Mouse (Mus musculus) embryonic facial prominence, embryonic 14.5 days (tissue): ENCODE results near the gene Sowaha. TPM values are rescaled to one million over a fixed set of nuclear protein-coding genes. Genes with fewer than 3 reads are reported as not detected.

Experiments
- ATAC-seq: fragments of 200-750 bp; cut with Nextera tagmentation; 2 replicates; pipeline ENCODE4 v1.8.0; 2017; ENCODE audit warnings: low read depth, moderate number of reproducible peaks, moderate TSS enrichment
- DNase-seq: peaks from one replicate; pipeline ENCODE4 v3.0.0-alpha.2; 2015; ENCODE audit warnings: low spot score
- H3K27ac ChIP-seq: fragments of 300-500 bp; sonication (generic); replicated peaks from 2 replicates; pipeline ENCODE4 v1.5.1; 2014; ENCODE audit warnings: low read depth, mild to moderate bottlenecking, low read length, moderate library complexity
- H3K27me3 ChIP-seq: fragments of 300-500 bp; sonication (generic); replicated peaks from 2 replicates; pipeline ENCODE4 v1.6.1; 2014; ENCODE audit warnings: low read length; ENCODE audit not compliant: control insufficient read depth, insufficient read depth
- H3K36me3 ChIP-seq: fragments of 300-500 bp; sonication (generic); 2 replicates; pipeline ENCODE4 v1.6.1; 2014; ENCODE audit warnings: low read length, mixed read lengths; ENCODE audit not compliant: control insufficient read depth, insufficient read depth
- H3K4me1 ChIP-seq: fragments of 300-500 bp; sonication (generic); 2 replicates; pipeline ENCODE4 v1.6.1; 2014; ENCODE audit warnings: antibody characterized with exemption, low read length; ENCODE audit not compliant: control insufficient read depth, insufficient read depth
- H3K4me2 ChIP-seq: fragments of 300-500 bp; sonication (generic); 2 replicates; pipeline ENCODE4 v1.6.1; 2014; ENCODE audit warnings: low read depth, mild to moderate bottlenecking, low read length, moderate library complexity, mixed read lengths
- H3K4me3 ChIP-seq: fragments of 300-500 bp; sonication (generic); 2 replicates; pipeline ENCODE4 v1.5.1; 2014; ENCODE audit warnings: low read depth, mild to moderate bottlenecking, low read length
- H3K9ac ChIP-seq: fragments of 300-500 bp; sonication (generic); 2 replicates; pipeline ENCODE4 v1.6.1; 2014; ENCODE audit warnings: low read depth, mild to moderate bottlenecking, low read length, moderate library complexity, mixed read lengths
- H3K9me3 ChIP-seq: fragments of 300-500 bp; sonication (generic); 2 replicates; pipeline ENCODE4 v1.6.1; 2016; ENCODE audit warnings: low read length; ENCODE audit not compliant: control insufficient read depth
- WGBS: fragments of 180-500 bp; shearing (Covaris S2); extraction: QIAGEN DNeasy Blood & Tissue Kit; methylation state at CpG from one replicate; pipeline ENCODE4 v1.1.7; 2014; 5-methylcytosine and 5-hydroxymethylcytosine counted together
- polyA plus RNA-seq: library from polyadenylated mRNA; unstranded; fragments of >200 nt; fragmentation: Nextera tagmentation; extraction: Ambion mirVana; gene quantifications from 2 replicates; pipeline ENCODE4 v1.2.1, GENCODE M21; 2014

Sowaha gene
- polyA plus RNA-seq: 1.00 and 1.0 TPM in 2 replicates

DNA sequence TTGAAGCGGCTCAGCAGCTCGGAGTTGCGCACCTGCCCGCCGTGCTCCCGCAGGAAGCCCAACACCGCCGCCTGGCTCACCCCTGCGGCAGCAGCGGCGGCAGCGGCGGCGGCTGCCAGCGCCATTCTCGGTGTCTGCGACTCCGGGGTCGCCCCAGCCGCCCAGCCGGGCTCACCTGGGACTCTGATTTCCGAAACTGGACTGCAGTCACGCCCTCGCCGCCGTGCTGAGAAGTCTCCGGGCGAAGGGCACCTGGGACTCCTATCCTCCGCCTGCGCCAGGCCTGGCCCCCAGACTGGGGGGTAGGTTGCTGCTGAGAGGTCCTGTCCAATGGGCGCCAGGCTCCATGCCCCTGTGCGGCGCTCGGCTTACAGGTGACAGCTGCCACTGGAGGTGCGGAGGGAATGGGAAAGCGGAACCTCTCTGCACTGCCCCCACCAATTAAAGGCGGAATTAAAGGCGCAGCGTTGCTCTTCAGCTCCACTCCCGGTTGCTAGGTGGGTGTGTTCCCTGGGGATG, at the start of gene Sowaha, which contains the start of gene Gm9945:
Gene Sowaha, minus strand, starts transcription at position 492 of the 519 bp plus-strand sequence.
Gene Gm9945, plus strand, starts transcription at position 384 of the 519 bp plus-strand sequence.
- Histone ChIP-seq H3K4me2 (peak within 1 kb of the TSS; percentile 83), H3K9me3 (no peaks in the 10 kb centered on the region), H3K4me3 (peak within 1 kb of the TSS; percentile 47), H3K36me3 (no peaks in the 10 kb centered on the region), H3K27ac (no peak within 1 kb of the TSS), H3K4me1 (0 out of 2 replicates have a peak, but pooled peaks cover 11% of the 10 kb centered on the region), H3K27me3 (peaks cover 59% of the 10 kb centered on the region), H3K9ac (peak within 1 kb of the TSS; percentile 49)
- ATAC-seq (peak; percentile 89), DNase-seq (peak; percentile 59)
- 7% methylated on average over 21 of the region's 40 CpGs for WGBS

DNA sequence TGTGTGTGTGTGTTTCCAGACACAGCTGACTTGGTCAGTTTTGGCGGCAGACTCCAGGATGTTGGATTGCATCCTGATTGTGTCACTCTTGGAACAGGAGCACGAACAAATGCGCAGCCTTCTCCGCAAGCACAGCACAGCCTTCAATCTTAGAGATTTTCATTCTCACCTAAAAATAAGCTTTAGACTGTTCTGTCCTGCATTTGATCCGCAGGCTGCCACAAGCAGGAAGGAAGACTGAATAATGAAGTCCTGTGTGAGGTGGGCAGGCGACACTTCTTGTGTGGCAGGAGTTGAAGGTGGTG, 49.1 kb upstream of the Sowaha start:
- peak; percentile 67 for DNase-seq

DNA sequence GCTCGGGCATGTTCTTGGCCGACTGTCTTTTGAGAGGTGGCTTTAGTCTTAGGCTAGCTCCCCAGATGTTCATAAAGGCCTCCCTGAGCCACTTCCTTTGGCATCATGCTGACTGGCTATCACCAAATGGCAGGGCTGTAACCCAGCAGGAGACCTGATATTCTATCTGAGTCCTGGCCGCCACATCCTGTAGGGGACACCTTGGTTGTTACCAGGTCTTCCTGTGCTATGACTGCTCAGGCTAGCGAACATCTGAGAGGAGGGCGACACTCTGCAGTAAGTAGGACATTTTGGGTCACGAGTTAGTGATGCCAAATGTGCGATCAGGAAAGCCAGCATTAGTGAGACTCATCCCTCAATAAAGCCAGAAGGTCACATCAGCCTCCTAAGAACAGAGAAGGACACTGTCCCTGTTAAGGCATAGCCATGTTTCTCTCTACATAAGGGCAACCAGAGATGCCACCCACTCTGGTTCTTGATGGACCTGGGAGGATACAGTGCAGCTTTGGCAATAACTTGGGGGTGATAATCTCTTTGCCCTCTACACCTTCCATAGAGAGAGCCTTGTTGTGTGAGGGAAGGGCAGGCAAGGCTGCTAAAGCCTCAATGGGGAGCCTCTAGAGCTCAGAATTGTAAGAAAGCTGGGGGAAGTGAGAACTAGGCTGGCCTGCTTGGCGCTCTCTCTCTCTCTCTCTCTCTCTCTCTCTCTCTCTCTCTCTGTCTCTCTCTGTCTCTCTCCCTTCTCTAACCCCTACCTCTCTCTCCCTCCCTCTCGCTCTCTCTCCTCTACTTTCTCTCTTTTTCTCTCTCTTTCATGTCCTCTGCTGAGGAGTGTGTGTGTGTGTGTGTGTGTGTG, 48.6 kb upstream of the Sowaha start:
- H3K27ac ChIP-seq: no peak overlapping the region
- WGBS: 76% methylated on average over 9 of the region's 9 CpGs
- H3K4me1 ChIP-seq: peaks cover 15% of the 10 kb centered on the region

More for the DNA sequence above, 49.1 kb upstream of the Sowaha start:
- Histone ChIP-seq H3K4me3 (no peak overlapping the region), H3K27me3 (no peaks in the 10 kb centered on the region), H3K27ac (no peak overlapping the region), H3K9ac (no peak overlapping the region), H3K9me3 (no peaks in the 10 kb centered on the region), H3K4me1 (peaks cover 11% of the 10 kb centered on the region; the same call in 1 of the 2 replicates), H3K36me3 (peaks cover 14% of the 10 kb centered on the region), H3K4me2 (no peak overlapping the region)
- 54% methylated on average over 6 of the region's 6 CpGs for WGBS
- ATAC-seq: no peak; the same call in 1 of the 2 replicates

DNA sequence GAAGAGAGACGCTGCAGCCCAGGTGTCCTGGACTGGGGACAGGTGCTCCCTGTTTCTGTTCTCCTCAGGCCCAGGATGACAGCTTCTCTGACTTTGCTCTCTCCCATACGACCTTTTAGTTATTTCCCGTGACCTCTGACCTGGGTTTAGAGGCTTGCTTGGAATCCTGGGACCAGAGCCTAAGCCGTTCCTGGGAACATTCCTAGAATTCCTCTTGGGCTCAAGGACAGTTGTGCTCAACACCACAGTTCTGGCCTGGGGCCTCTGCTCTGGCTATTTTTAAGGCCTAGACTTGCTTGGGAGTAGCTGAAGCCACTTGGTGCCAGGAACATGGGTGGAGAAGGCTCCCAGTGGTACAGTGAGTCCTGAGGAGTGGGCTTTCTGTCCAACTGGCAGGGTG, 45.4 kb upstream of the Sowaha start:
- Histone ChIP-seq H3K9ac (no peak overlapping the region), H3K27ac (no peak overlapping the region), H3K27me3 (no peaks in the 10 kb centered on the region), H3K36me3 (no peaks in the 10 kb centered on the region), H3K4me3 (no peak overlapping the region), H3K4me2 (no peak overlapping the region), H3K4me1 (peaks cover 28% of the 10 kb centered on the region), H3K9me3 (no peaks in the 10 kb centered on the region)
- WGBS: 37% methylated on average over 4 of the region's 4 CpGs
- peak; percentile 21 for DNase-seq
- ATAC-seq: no peak

More for the DNA sequence above, 48.6 kb upstream of the Sowaha start:
- H3K4me2 ChIP-seq: no peak overlapping the region
- ATAC-seq (no peak), DNase-seq (no peak)
- no peaks in the 10 kb centered on the region for H3K9me3 ChIP-seq
- no peak overlapping the region for H3K4me3 ChIP-seq
- H3K36me3 ChIP-seq: peaks cover 9% of the 10 kb centered on the region
- H3K9ac ChIP-seq: no peak overlapping the region
- no peaks in the 10 kb centered on the region for H3K27me3 ChIP-seq

DNA sequence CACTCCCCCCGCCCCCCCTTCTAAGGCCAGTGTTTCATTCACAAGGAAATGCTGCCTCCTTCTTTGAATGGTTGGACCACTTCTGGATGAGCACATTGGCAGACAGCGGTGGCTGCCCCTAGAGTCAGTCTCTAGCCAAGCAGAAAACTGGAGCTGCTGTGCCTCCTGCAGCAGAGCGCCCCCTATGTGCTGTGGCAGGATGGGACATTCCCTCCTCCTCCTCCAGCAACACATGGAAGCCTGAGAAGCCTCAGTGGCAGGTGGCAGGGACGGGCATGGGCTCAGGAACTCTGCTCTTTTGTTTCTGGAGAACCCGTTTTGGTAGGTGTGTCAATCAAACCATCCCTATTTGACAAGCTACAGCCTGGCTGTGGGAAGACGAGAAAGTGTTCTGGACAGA, 44.8 kb upstream of the Sowaha start:
- Histone ChIP-seq H3K4me2 (no peak overlapping the region), H3K9me3 (no peaks in the 10 kb centered on the region), H3K27me3 (no peaks in the 10 kb centered on the region), H3K36me3 (no peaks in the 10 kb centered on the region), H3K4me3 (no peak overlapping the region), H3K9ac (no peak overlapping the region), H3K27ac (no peak overlapping the region), H3K4me1 (peaks cover 26% of the 10 kb centered on the region)
- ATAC-seq: no peak
- DNase-seq: no peak
- WGBS: 80% methylated on average over 6 of the region's 6 CpGs

DNA sequence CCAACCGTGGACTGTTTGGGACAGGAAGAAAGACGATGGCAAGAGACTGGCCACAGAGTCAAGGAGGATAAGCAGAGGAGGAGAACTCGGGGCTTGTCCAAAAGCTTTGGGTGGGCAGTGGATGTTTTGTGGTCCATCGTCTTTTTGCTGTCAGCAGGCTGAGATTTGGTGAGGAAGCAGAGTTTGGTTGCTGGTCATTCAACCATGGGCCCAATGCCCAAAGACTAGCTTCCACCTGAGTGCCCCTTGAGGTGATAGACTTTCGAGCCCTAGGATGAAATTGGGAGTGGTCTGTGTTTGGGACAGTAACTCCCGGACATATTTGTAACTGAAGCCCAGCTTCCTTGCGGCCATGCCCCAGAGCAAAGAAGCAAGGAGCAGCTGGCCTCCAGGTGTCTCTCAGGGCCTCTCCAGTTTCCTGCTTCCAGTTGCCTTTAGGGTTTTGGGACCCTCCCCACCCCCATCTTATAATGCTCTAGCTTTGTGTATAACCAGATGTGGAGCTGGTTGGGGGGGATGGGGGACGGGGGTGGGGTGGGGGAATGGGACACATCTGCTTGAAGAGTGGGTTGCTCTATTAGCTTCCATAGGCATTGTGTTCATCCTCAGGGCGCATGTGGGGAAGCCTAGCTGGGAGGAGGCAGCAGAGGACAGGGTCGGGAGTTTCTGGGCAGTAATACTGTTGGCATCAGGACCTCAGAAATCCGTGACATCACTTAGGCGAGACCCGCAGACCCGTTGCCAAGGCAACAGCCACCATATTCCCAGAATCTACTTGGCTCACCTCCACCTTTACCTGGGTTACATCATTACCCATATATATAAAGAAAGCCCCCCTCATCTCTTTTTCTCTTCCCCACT, 43.7 kb upstream of the Sowaha start:
- peaks cover 30% of the 10 kb centered on the region for H3K4me1 ChIP-seq
- 63% methylated on average over 13 of the region's 14 CpGs for WGBS

DNA sequence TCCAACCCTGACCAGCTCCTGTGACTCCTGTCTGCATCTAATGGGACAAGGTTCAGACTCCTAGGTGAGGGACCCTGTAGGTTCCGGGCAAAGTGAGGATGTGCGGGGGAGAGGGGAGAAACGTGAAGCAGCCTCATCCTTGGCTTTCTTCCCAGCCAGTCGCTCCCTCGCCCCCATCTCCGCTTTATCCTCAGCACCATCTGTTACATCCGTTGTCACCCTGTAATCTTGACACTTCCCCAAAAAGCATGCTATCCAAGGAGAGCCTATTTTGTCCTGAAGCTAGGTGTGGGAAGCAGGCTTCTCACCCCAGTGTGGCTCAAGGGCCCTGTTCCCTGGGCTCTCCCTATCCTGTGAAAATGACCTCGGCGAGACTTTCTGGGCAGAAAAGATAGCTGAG, 42.9 kb upstream of the Sowaha start:
- Histone ChIP-seq H3K4me1 (peaks cover 27% of the 10 kb centered on the region), H3K4me2 (no peak overlapping the region)
- WGBS: 52% methylated on average over 9 of the region's 9 CpGs

More for the DNA sequence above, 43.7 kb upstream of the Sowaha start:
- Histone ChIP-seq H3K27me3 (no peaks in the 10 kb centered on the region), H3K9me3 (no peaks in the 10 kb centered on the region), H3K4me2 (no peak overlapping the region), H3K27ac (no peak overlapping the region), H3K4me3 (no peak overlapping the region), H3K36me3 (no peaks in the 10 kb centered on the region), H3K9ac (no peak overlapping the region)
- DNase-seq (peak; percentile 43), ATAC-seq (no peak)

DNA sequence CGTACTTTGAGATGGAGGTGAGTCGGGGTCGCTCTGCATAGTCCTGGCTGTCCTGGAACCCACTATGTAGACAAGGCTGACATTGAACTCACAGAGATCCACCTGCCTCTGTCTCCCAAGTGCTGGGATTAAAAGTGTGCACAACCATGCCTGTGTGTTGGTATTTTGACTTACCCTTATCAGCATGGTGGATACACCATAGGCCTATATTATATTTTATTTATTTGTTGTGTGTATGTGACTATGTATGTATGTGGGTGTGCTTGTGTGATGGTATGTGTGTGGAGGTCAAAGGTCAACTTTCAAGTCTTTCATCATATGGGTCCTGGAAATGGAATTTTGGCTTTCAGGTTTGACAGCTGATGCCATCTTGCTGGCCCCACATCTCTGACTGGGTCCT, 42.3 kb upstream of the Sowaha start:
- 95% methylated on average over 3 of the region's 3 CpGs for WGBS
- H3K36me3 ChIP-seq: no peaks in the 10 kb centered on the region
- no peak for ATAC-seq
- no peak overlapping the region for H3K4me2 ChIP-seq
- H3K9ac ChIP-seq: no peak overlapping the region
- no peaks in the 10 kb centered on the region for H3K9me3 ChIP-seq
- H3K4me1 ChIP-seq: peaks cover 27% of the 10 kb centered on the region
- no peak for DNase-seq
- H3K27ac ChIP-seq: no peak overlapping the region
- H3K27me3 ChIP-seq: no peaks in the 10 kb centered on the region
- no peak overlapping the region for H3K4me3 ChIP-seq

More for the DNA sequence above, 42.9 kb upstream of the Sowaha start:
- no peak for DNase-seq
- Histone ChIP-seq H3K9ac (no peak overlapping the region), H3K36me3 (no peaks in the 10 kb centered on the region), H3K27me3 (no peaks in the 10 kb centered on the region), H3K9me3 (no peaks in the 10 kb centered on the region), H3K4me3 (no peak overlapping the region), H3K27ac (no peak overlapping the region)
- ATAC-seq: no peak
